In genomic region chr12:110537751-110538150, GRCm38 (mm10) we compare ENCODE assay signal across 9 mouse cellular contexts.
DNase-seq lines count a peak whose midpoint lies in the region; ATAC-seq and TF ChIP-seq lines count a peak whose summit lies in the region.
"Had no signal": no experiment of that assay in that cellular context is flagged by ENCODE, and none has a peak within 500 bp of the region (broad histone marks: within the 10 kb centered on the region; RNA-seq: fewer than 3 reads in every experiment).

No protein-coding gene starts in this region.

- peaks cover 5% of the 10 kb centered on the region for H3K4me1 ChIP-seq in forebrain, embryonic 16.5 days (replicated peaks; ENCODE audit: control insufficient read depth, insufficient read depth, low read length)
- no peaks in the 10 kb centered on the region; the same call in 1 of the 2 replicates for H3K4me1 ChIP-seq in forebrain, embryonic 11.5 days (replicated peaks; ENCODE audit: control insufficient read depth, insufficient read depth, low read length)
- H3K4me1 ChIP-seq in midbrain, postnatal 0 days (ENCODE audit: insufficient read depth, low read length): no peaks in the 10 kb centered on the region
- H3K4me1 ChIP-seq in midbrain, embryonic 14.5 days (ENCODE audit: control insufficient read depth, insufficient read depth, low read length): no peaks in the 10 kb centered on the region
- H3K4me1 ChIP-seq in limb, embryonic 15.5 days: peaks cover 23% of the 10 kb centered on the region

- H3K4me3 ChIP-seq in forebrain, embryonic 16.5 days (replicated peaks; ENCODE audit: low read length): no peak overlapping the region
- H3K4me3 ChIP-seq in forebrain, embryonic 11.5 days (ENCODE audit: low read depth, low read length): no peak overlapping the region
- no peak overlapping the region for H3K4me3 ChIP-seq in midbrain, postnatal 0 days (ENCODE audit: low read depth, low read length)
- no peak overlapping the region for H3K4me3 ChIP-seq in midbrain, embryonic 14.5 days (replicated peaks; ENCODE audit: low read depth, low read length)
- H3K4me3 ChIP-seq in limb, embryonic 15.5 days: no peak overlapping the region
- H3K4me3 ChIP-seq: myocyte had no signal

- no peaks in the 10 kb centered on the region for H3K27me3 ChIP-seq in forebrain, embryonic 16.5 days (replicated peaks; ENCODE audit: control insufficient read depth, insufficient read depth, low read length)
- H3K27me3 ChIP-seq in forebrain, embryonic 11.5 days (ENCODE audit: control insufficient read depth, insufficient read depth, low read length): no peaks in the 10 kb centered on the region
- no peaks in the 10 kb centered on the region for H3K27me3 ChIP-seq in midbrain, postnatal 0 days (ENCODE audit: insufficient read depth, low read length)
- no peaks in the 10 kb centered on the region for H3K27me3 ChIP-seq in midbrain, embryonic 14.5 days (ENCODE audit: control insufficient read depth, insufficient read depth, low read length)
- no peaks in the 10 kb centered on the region for H3K27me3 ChIP-seq in limb, embryonic 15.5 days

- DNase-seq in forebrain, embryonic 11.5 days (ENCODE audit: low spot score): no peak
- peak; percentile 60 for DNase-seq in midbrain, postnatal 0 days (ENCODE audit: low spot score)
- no peak for DNase-seq in midbrain, embryonic 14.5 days
- peak; percentile 50 for DNase-seq in gastrocnemius, postnatal 25 days
- no peak for DNase-seq in lung, postnatal 4 days
- no peak for DNase-seq in natural killer cell, adult 2 months (ENCODE audit: low spot score in 2 of 2)

- 0 out of 2 replicates have a peak, but pooled peaks have one; percentile 31 for ATAC-seq in forebrain, embryonic 16.5 days
- no peak for ATAC-seq in forebrain, embryonic 11.5 days (replicated peaks; ENCODE audit: low FRiP score)
- no peak for ATAC-seq in midbrain, postnatal 0 days (ENCODE audit: low FRiP score)
- ATAC-seq in midbrain, embryonic 14.5 days (ENCODE audit: low FRiP score, low TSS enrichment): no peak
- peak; percentile 72 for ATAC-seq in limb, embryonic 15.5 days (ENCODE audit: insufficient number of reproducible peaks, low FRiP score, low TSS enrichment, low read depth)

- H3K9ac ChIP-seq in forebrain, embryonic 16.5 days (replicated peaks; ENCODE audit: low read depth, low read length): no peak overlapping the region
- no peak overlapping the region for H3K9ac ChIP-seq in forebrain, embryonic 11.5 days (ENCODE audit: low read length)
- no peak overlapping the region for H3K9ac ChIP-seq in midbrain, postnatal 0 days (replicated peaks; ENCODE audit: low read length, poor library complexity, severe bottlenecking)
- no peak overlapping the region for H3K9ac ChIP-seq in midbrain, embryonic 14.5 days (replicated peaks; ENCODE audit: low read length)
- no peak overlapping the region for H3K9ac ChIP-seq in limb, embryonic 15.5 days

- H3K4me2 ChIP-seq in forebrain, embryonic 16.5 days (ENCODE audit: low read length): no peak overlapping the region
- no peak overlapping the region for H3K4me2 ChIP-seq in forebrain, embryonic 11.5 days (ENCODE audit: low read depth, low read length, severe bottlenecking)
- no peak overlapping the region for H3K4me2 ChIP-seq in midbrain, postnatal 0 days (ENCODE audit: low read depth, low read length, poor library complexity, severe bottlenecking)
- H3K4me2 ChIP-seq in midbrain, embryonic 14.5 days (ENCODE audit: low read length): no peak overlapping the region
- no peak overlapping the region for H3K4me2 ChIP-seq in limb, embryonic 15.5 days

- H3K9me3 ChIP-seq in forebrain, embryonic 16.5 days (ENCODE audit: control insufficient read depth, low read length): no peaks in the 10 kb centered on the region
- H3K9me3 ChIP-seq in forebrain, embryonic 11.5 days (ENCODE audit: control insufficient read depth, low read length): no peaks in the 10 kb centered on the region
- H3K9me3 ChIP-seq in midbrain, postnatal 0 days (ENCODE audit: low read length): no peaks in the 10 kb centered on the region
- no peaks in the 10 kb centered on the region for H3K9me3 ChIP-seq in midbrain, embryonic 14.5 days (ENCODE audit: control insufficient read depth, low read length)
- H3K9me3 ChIP-seq in limb, embryonic 15.5 days: no peaks in the 10 kb centered on the region

- H3K36me3 ChIP-seq in forebrain, embryonic 16.5 days (ENCODE audit: control insufficient read depth, insufficient read depth): no peaks in the 10 kb centered on the region
- no peaks in the 10 kb centered on the region for H3K36me3 ChIP-seq in forebrain, embryonic 11.5 days (ENCODE audit: control insufficient read depth, insufficient read depth, low read length)
- no peaks in the 10 kb centered on the region for H3K36me3 ChIP-seq in midbrain, postnatal 0 days (ENCODE audit: insufficient read depth, low read length)
- H3K36me3 ChIP-seq in midbrain, embryonic 14.5 days (ENCODE audit: control insufficient read depth, insufficient read depth, low read length): 0 out of 2 replicates have a peak, but pooled peaks cover 2% of the 10 kb centered on the region
- H3K36me3 ChIP-seq in limb, embryonic 15.5 days: peaks cover 8% of the 10 kb centered on the region; the same call in 1 of the 2 replicates

- TF ChIP-seq CTCF in midbrain, postnatal 0 days (IDR thresholded peaks at IDR 0.05): no peak

- WGBS in forebrain, embryonic 16.5 days: 75% methylated on average over 8 of the region's 8 CpGs
- 95% methylated on average over 8 of the region's 8 CpGs for WGBS in forebrain, embryonic 11.5 days
- 81% methylated on average over 8 of the region's 8 CpGs for WGBS in midbrain, postnatal 0 days
- 95% methylated on average over 8 of the region's 8 CpGs for WGBS in midbrain, embryonic 14.5 days
- WGBS in limb, embryonic 15.5 days: 39% methylated on average over 8 of the region's 8 CpGs

- H3K27ac ChIP-seq in forebrain, embryonic 16.5 days (ENCODE audit: low read length): peak overlapping the region; percentile 28; the same call in 1 of the 2 replicates
- H3K27ac ChIP-seq in forebrain, embryonic 11.5 days (ENCODE audit: low read depth, low read length): no peak overlapping the region
- H3K27ac ChIP-seq in midbrain, postnatal 0 days (ENCODE audit: low read depth, low read length): no peak overlapping the region
- no peak overlapping the region for H3K27ac ChIP-seq in midbrain, embryonic 14.5 days (replicated peaks; ENCODE audit: low read depth, low read length)
- H3K27ac ChIP-seq in limb, embryonic 15.5 days: peak overlapping the region; percentile 59; the same call in 1 of the 2 replicates

Comparison
In these comparisons a context has a peak if more than half of its experiments do, and no peak if none do; other contexts are left out.
1. ATAC-seq: peak in forebrain, embryonic 16.5 days (single experiment) and limb, embryonic 15.5 days (single experiment); none in forebrain, embryonic 11.5 days (single experiment), midbrain, postnatal 0 days (single experiment) and midbrain, embryonic 14.5 days (single experiment).
2. H3K27ac ChIP-seq: peak in forebrain, embryonic 16.5 days (single experiment) and limb, embryonic 15.5 days (single experiment); none in forebrain, embryonic 11.5 days (single experiment), midbrain, postnatal 0 days (single experiment) and midbrain, embryonic 14.5 days (single experiment).
3. DNase-seq: peak in midbrain, postnatal 0 days (single experiment) and gastrocnemius, postnatal 25 days (single experiment); none in forebrain, embryonic 11.5 days (single experiment), midbrain, embryonic 14.5 days (single experiment), lung, postnatal 4 days (0 of 2) and natural killer cell, adult 2 months (0 of 2).